Mouse (Mus musculus): ENCODE results near the gene Kansl2. TPM values are rescaled to one million over a fixed set of nuclear protein-coding genes. Genes with fewer than 3 reads are reported as not detected.

Kansl2 gene
- total and polyA plus RNA-seq, 2 experiments from 2014 or later: 58.7 to 73.1 TPM

DNA sequence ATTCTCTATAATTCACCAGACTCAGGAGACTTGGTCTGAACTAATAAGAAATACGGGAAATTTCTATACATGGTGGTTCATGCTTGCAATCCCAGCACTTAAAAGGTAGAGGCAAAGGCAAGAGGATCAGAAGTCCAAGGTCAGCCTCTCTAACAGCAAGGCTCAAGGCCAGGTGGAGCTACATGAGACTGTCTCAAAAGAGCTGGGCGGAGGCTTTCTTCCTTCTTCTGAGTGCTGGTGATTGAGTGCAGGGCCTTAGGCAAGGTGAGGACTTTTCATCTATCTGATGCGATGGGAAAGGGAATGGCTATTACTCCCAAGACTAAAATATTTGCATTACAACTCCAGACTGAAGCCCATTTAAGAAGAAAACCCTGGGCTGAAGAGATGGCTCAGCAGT lies 11.1 kb upstream of the Kansl2 start:
- WGBS: 93% methylated on average over 3 of the region's 3 CpGs
- DNase-seq (ENCODE audit: low spot score) (no peak), ATAC-seq (ENCODE audit: insufficient read depth, low read depth) (no peak)
- Histone ChIP-seq H3K4me1 (ENCODE audit: control insufficient read depth, insufficient read depth) (no peaks in the 10 kb centered on the region), H3K9me3 (replicated peaks; ENCODE audit: control insufficient read depth, low read length) (no peaks in the 10 kb centered on the region), H3K9ac (replicated peaks; ENCODE audit: low read depth, low read length) (no peak overlapping the region), H3K36me3 (replicated peaks; ENCODE audit: control insufficient read depth, insufficient read depth, low read length) (peaks cover 76% of the 10 kb centered on the region), H3K27me3 (ENCODE audit: control insufficient read depth, insufficient read depth, low read length) (no peaks in the 10 kb centered on the region), H3K27ac (ENCODE audit: low read depth) (no peak overlapping the region), H3K4me2 (ENCODE audit: low read depth, low read length) (no peak overlapping the region), H3K4me3 (ENCODE audit: low read depth, low read length) (no peak overlapping the region)
- TF ChIP-seq CTCF (IDR thresholded peaks at IDR 0.05; ENCODE audit: low read depth): no peak
- TF ChIP-seq EP300 (IDR thresholded peaks at IDR 0.05; ENCODE audit: low read depth): no peak

- 94% methylated on average over 4 of the region's 4 CpGs for WGBS
- peaks cover 75% of the 10 kb centered on the region for H3K36me3 ChIP-seq (replicated peaks; ENCODE audit: control insufficient read depth, insufficient read depth, low read length)
Observed at GRCm38 (mm10) chr15:98543341-98543740, 9.3 kb upstream of the Kansl2 start.

DNA sequence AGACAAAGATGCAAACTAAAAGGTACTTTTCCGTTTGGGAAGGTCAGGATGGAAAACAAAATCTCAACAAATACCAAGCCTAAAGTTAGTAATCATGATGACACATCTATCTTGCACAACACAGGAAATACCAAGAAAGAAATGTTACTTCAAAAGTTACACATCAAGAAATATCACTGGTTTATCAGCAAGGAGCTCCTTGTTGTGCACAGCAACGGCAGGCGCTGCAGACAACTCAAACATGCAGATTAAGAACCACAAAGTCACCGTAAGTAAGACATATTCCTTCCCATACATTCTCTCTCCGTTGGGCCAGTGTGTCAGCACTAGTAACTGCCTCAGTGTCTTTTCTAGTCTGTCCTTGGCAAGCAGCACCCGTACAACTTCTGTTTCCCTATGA lies 7.0 kb upstream of the Kansl2 start:
- no peak for ATAC-seq (ENCODE audit: insufficient read depth, low read depth)
- WGBS: 80% methylated on average over 6 of the region's 6 CpGs
- Histone ChIP-seq H3K27ac (ENCODE audit: low read depth) (no peak overlapping the region), H3K9me3 (replicated peaks; ENCODE audit: control insufficient read depth, low read length) (no peaks in the 10 kb centered on the region), H3K4me2 (ENCODE audit: low read depth, low read length) (no peak overlapping the region), H3K36me3 (replicated peaks; ENCODE audit: control insufficient read depth, insufficient read depth, low read length) (peaks cover 55% of the 10 kb centered on the region), H3K4me3 (ENCODE audit: low read depth, low read length) (no peak overlapping the region), H3K4me1 (ENCODE audit: control insufficient read depth, insufficient read depth) (no peaks in the 10 kb centered on the region), H3K9ac (replicated peaks; ENCODE audit: low read depth, low read length) (no peak overlapping the region), H3K27me3 (ENCODE audit: control insufficient read depth, insufficient read depth, low read length) (no peaks in the 10 kb centered on the region)
- DNase-seq (ENCODE audit: low spot score): no peak
- no peak for TF ChIP-seq EP300 (IDR thresholded peaks at IDR 0.05; ENCODE audit: low read depth)
- no peak for TF ChIP-seq CTCF (IDR thresholded peaks at IDR 0.05; ENCODE audit: low read depth)

More at GRCm38 (mm10) chr15:98543341-98543740, 9.3 kb upstream of the Kansl2 start:
- H3K9ac ChIP-seq (replicated peaks; ENCODE audit: low read depth, low read length): no peak overlapping the region
- no peak overlapping the region for H3K27ac ChIP-seq (ENCODE audit: low read depth)
- H3K4me3 ChIP-seq (ENCODE audit: low read depth, low read length): no peak overlapping the region
- no peaks in the 10 kb centered on the region for H3K27me3 ChIP-seq (ENCODE audit: control insufficient read depth, insufficient read depth, low read length)
- no peak overlapping the region for H3K4me2 ChIP-seq (ENCODE audit: low read depth, low read length)
- DNase-seq (ENCODE audit: low spot score) (no peak), ATAC-seq (ENCODE audit: insufficient read depth, low read depth) (no peak)
- no peaks in the 10 kb centered on the region for H3K4me1 ChIP-seq (ENCODE audit: control insufficient read depth, insufficient read depth)
- TF ChIP-seq EP300 (IDR thresholded peaks at IDR 0.05; ENCODE audit: low read depth) (no peak), CTCF (IDR thresholded peaks at IDR 0.05; ENCODE audit: low read depth) (no peak)
- no peaks in the 10 kb centered on the region for H3K9me3 ChIP-seq (replicated peaks; ENCODE audit: control insufficient read depth, low read length)

GRCm38 (mm10) chr15:98537923-98538322 lies 3.9 kb upstream of the Kansl2 start:
- 64% methylated on average over 4 of the region's 4 CpGs for WGBS
- Histone ChIP-seq H3K4me1 (ENCODE audit: control insufficient read depth, insufficient read depth) (0 out of 2 replicates have a peak, but pooled peaks cover 2% of the 10 kb centered on the region), H3K27me3 (ENCODE audit: control insufficient read depth, insufficient read depth, low read length) (no peaks in the 10 kb centered on the region)

GRCm38 (mm10) chr15:98536828-98537510 lies 2.9 kb upstream of the Kansl2 start:
- H3K27me3 ChIP-seq (ENCODE audit: control insufficient read depth, insufficient read depth, low read length): no peaks in the 10 kb centered on the region
- no peak for ATAC-seq (ENCODE audit: insufficient read depth, low read depth)
- H3K36me3 ChIP-seq (replicated peaks; ENCODE audit: control insufficient read depth, insufficient read depth, low read length): peaks cover 17% of the 10 kb centered on the region
- peaks cover 11% of the 10 kb centered on the region; the same call in 1 of the 2 replicates for H3K4me1 ChIP-seq (ENCODE audit: control insufficient read depth, insufficient read depth)
- H3K27ac ChIP-seq (ENCODE audit: low read depth): no peak overlapping the region
- H3K9me3 ChIP-seq (replicated peaks; ENCODE audit: control insufficient read depth, low read length): no peaks in the 10 kb centered on the region
- no peak overlapping the region for H3K4me3 ChIP-seq (ENCODE audit: low read depth, low read length)
- 78% methylated on average over 8 of the region's 8 CpGs for WGBS
- DNase-seq (ENCODE audit: low spot score): no peak
- TF ChIP-seq CTCF (IDR thresholded peaks at IDR 0.05; ENCODE audit: low read depth) (no peak), EP300 (IDR thresholded peaks at IDR 0.05; ENCODE audit: low read depth) (no peak)
- H3K9ac ChIP-seq (replicated peaks; ENCODE audit: low read depth, low read length): no peak overlapping the region
- no peak overlapping the region for H3K4me2 ChIP-seq (ENCODE audit: low read depth, low read length)

More at GRCm38 (mm10) chr15:98537923-98538322, 3.9 kb upstream of the Kansl2 start:
- Histone ChIP-seq H3K4me3 (ENCODE audit: low read depth, low read length) (no peak overlapping the region), H3K9ac (replicated peaks; ENCODE audit: low read depth, low read length) (no peak overlapping the region), H3K9me3 (replicated peaks; ENCODE audit: control insufficient read depth, low read length) (no peaks in the 10 kb centered on the region), H3K36me3 (replicated peaks; ENCODE audit: control insufficient read depth, insufficient read depth, low read length) (peaks cover 24% of the 10 kb centered on the region), H3K4me2 (ENCODE audit: low read depth, low read length) (no peak overlapping the region), H3K27ac (ENCODE audit: low read depth) (no peak overlapping the region)
- ATAC-seq (ENCODE audit: insufficient read depth, low read depth): no peak
- no peak for TF ChIP-seq EP300 (IDR thresholded peaks at IDR 0.05; ENCODE audit: low read depth)
- TF ChIP-seq CTCF (IDR thresholded peaks at IDR 0.05; ENCODE audit: low read depth): no peak
- DNase-seq (ENCODE audit: low spot score): no peak

GRCm38 (mm10) chr15:98535921-98536320 lies 1.9 kb upstream of the Kansl2 start:
- ATAC-seq (ENCODE audit: insufficient read depth, low read depth) (no peak), DNase-seq (ENCODE audit: low spot score) (no peak)
- Histone ChIP-seq H3K4me2 (ENCODE audit: low read depth, low read length) (no peak overlapping the region), H3K36me3 (replicated peaks; ENCODE audit: control insufficient read depth, insufficient read depth, low read length) (peaks cover 20% of the 10 kb centered on the region), H3K9ac (replicated peaks; ENCODE audit: low read depth, low read length) (no peak overlapping the region), H3K9me3 (replicated peaks; ENCODE audit: control insufficient read depth, low read length) (no peaks in the 10 kb centered on the region), H3K27me3 (ENCODE audit: control insufficient read depth, insufficient read depth, low read length) (no peaks in the 10 kb centered on the region), H3K4me3 (ENCODE audit: low read depth, low read length) (no peak overlapping the region), H3K4me1 (ENCODE audit: control insufficient read depth, insufficient read depth) (peaks cover 11% of the 10 kb centered on the region; the same call in 1 of the 2 replicates), H3K27ac (ENCODE audit: low read depth) (no peak overlapping the region)
- WGBS: 71% methylated on average over 4 of the region's 4 CpGs
- no peak for TF ChIP-seq EP300 (IDR thresholded peaks at IDR 0.05; ENCODE audit: low read depth)
- no peak for TF ChIP-seq CTCF (IDR thresholded peaks at IDR 0.05; ENCODE audit: low read depth)
